Mouse (Mus musculus): ENCODE measurements at regions not wholly inside any gene's neighbourhood (a gene's known extent, or its start where the extent isn't known, plus 50 kb on each side); places are given as distances from the start of the nearest gene placed in this dataset.

GRCm38 (mm10) chrX:65715562-65715961 is 588.5 kb downstream of the 4930447F04Rik start:
- TF ChIP-seq ZNF384 (IDR thresholded peaks at IDR 0.05; ENCODE audit: low read depth, low read length) (no peak), MAFK (IDR thresholded peaks at IDR 0.05; ENCODE audit: insufficient read depth, low read depth, low read length) (no peak)
